Mouse (Mus musculus) liver, postnatal 0 days (tissue): ENCODE results near the gene Xrcc2.

Source experiments
- CTCF ChIP-seq: sonication (generic); IDR thresholded peaks from 2 replicates; pipeline ENCODE4 v1.5.1; 2016; ENCODE audit warnings: antibody characterized with exemption, low read depth
- EP300 ChIP-seq: IDR thresholded peaks from 2 replicates; pipeline ENCODE4 v1.6.1; 2016; ENCODE audit warnings: antibody characterized with exemption, low read depth, mild to moderate bottlenecking

GRCm38 (mm10) chr5:25734318-25734717 lies 28.7 kb upstream of the Xrcc2 start:
- peak; percentile 72 for TF ChIP-seq CTCF
- no peak for TF ChIP-seq EP300
